Mouse (Mus musculus): ENCODE data around the gene Gm43738.

GRCm38 (mm10) chr3:89145566-89145965, 44.7 kb upstream of the Gm43738 start:
- TF ChIP-seq CTCF (IDR thresholded peaks at IDR 0.05; ENCODE audit: control insufficient read depth, insufficient read depth, low read length) (no peak), POLR2A (IDR thresholded peaks at IDR 0.05; ENCODE audit: borderline replicate concordance, control insufficient read depth, low read depth, low read length) (no peak)
